Comparison of ENCODE assay signal across 16 mouse cellular contexts in genomic region chr8:107472403-107473100, GRCm38 (mm10). TPM values are rescaled to one million over a fixed set of nuclear protein-coding genes. Genes with fewer than 3 reads are reported as not detected.
A peak's percentile ranks its signal among the peaks of the same experiment; 100 is the strongest.
DNase-seq lines count a peak whose midpoint lies in the region; ATAC-seq lines count a peak whose summit lies in the region.
"Had no signal": no experiment of that assay in that cellular context is flagged by ENCODE, and none has a peak within 500 bp of the region (broad histone marks: within the 10 kb centered on the region; RNA-seq: fewer than 3 reads in every experiment).

No protein-coding gene starts in this region.

- H3K4me3 ChIP-seq in hindbrain, embryonic 12.5 days, result no peak overlapping the region
- no peak overlapping the region for H3K4me3 ChIP-seq in hindbrain, embryonic 14.5 days (replicated peaks; ENCODE audit: low read length)
- H3K4me3 ChIP-seq in limb, embryonic 12.5 days (replicated peaks), result no peak overlapping the region
- H3K4me3 ChIP-seq: gastrocnemius, adult 2 months; midbrain, embryonic 13.5 days; neural tube, embryonic 15.5 days had no signal

- H3K4me2 ChIP-seq in hindbrain, embryonic 12.5 days (replicated peaks), result no peak overlapping the region
- H3K4me2 ChIP-seq in hindbrain, embryonic 14.5 days (replicated peaks), result no peak overlapping the region
- no peak overlapping the region for H3K4me2 ChIP-seq in limb, embryonic 12.5 days
- H3K4me2 ChIP-seq: midbrain, embryonic 13.5 days; neural tube, embryonic 15.5 days had no signal

- DNase-seq in hindbrain, embryonic 14.5 days (ENCODE audit: low spot score), result no peak
- peak; percentile 9 for DNase-seq in thymus, postnatal 0 days (ENCODE audit: low spot score)
- DNase-seq in thymus, postnatal 10 days (ENCODE audit: low spot score in 2 of 2), result no peak
- no peak for DNase-seq in c-Kit-positive CD71-positive TER-119-positive erythroid progenitor cells, embryonic 14.5 days (ENCODE audit: low spot score)
- no peak for DNase-seq in right cerebral cortex, adult 2 months (ENCODE audit: low spot score in 2 of 2)
- no peak for DNase-seq in gastrocnemius, adult 18-20 months (ENCODE audit: low spot score)
- DNase-seq: adrenal gland, postnatal 36 days; cerebellum, adult 8-10 months; gastrocnemius, adult 2 months; kidney, postnatal 10 days; lung, adult 2 months had no signal

- H3K4me1 ChIP-seq in hindbrain, embryonic 12.5 days, result peaks cover 12% of the 10 kb centered on the region
- H3K4me1 ChIP-seq in hindbrain, embryonic 14.5 days (replicated peaks; ENCODE audit: control insufficient read depth, insufficient read depth, low read length), result no peaks in the 10 kb centered on the region
- H3K4me1 ChIP-seq in limb, embryonic 12.5 days (replicated peaks), result peaks cover 61% of the 10 kb centered on the region
- H3K4me1 ChIP-seq: midbrain, embryonic 13.5 days; neural tube, embryonic 15.5 days had no signal

- H3K27me3 ChIP-seq in hindbrain, embryonic 12.5 days, result no peaks in the 10 kb centered on the region
- no peaks in the 10 kb centered on the region for H3K27me3 ChIP-seq in hindbrain, embryonic 14.5 days (ENCODE audit: control insufficient read depth, insufficient read depth, low read length)
- H3K27me3 ChIP-seq in limb, embryonic 12.5 days, result no peaks in the 10 kb centered on the region
- H3K27me3 ChIP-seq: CH12.LX; midbrain, embryonic 13.5 days; neural tube, embryonic 15.5 days had no signal

- 67% methylated on average over 10 of the region's 10 CpGs for WGBS in hindbrain, embryonic 12.5 days
- 77% methylated on average over 10 of the region's 10 CpGs for WGBS in hindbrain, embryonic 14.5 days
- WGBS in limb, embryonic 12.5 days, result 42% methylated on average over 10 of the region's 10 CpGs

- H3K36me3 ChIP-seq in hindbrain, embryonic 12.5 days, result peaks cover 19% of the 10 kb centered on the region
- H3K36me3 ChIP-seq in hindbrain, embryonic 14.5 days (replicated peaks; ENCODE audit: control insufficient read depth, insufficient read depth), result peaks cover 28% of the 10 kb centered on the region
- peaks cover 18% of the 10 kb centered on the region; the same call in 1 of the 2 replicates for H3K36me3 ChIP-seq in limb, embryonic 12.5 days

- peak overlapping the region; percentile 53 for H3K27ac ChIP-seq in hindbrain, embryonic 12.5 days
- H3K27ac ChIP-seq in hindbrain, embryonic 14.5 days, result no peak overlapping the region
- H3K27ac ChIP-seq in limb, embryonic 12.5 days, result peak overlapping the region; percentile 98
- H3K27ac ChIP-seq: gastrocnemius, adult 2 months; midbrain, embryonic 13.5 days; neural tube, embryonic 15.5 days had no signal

- no peak for ATAC-seq in hindbrain, embryonic 12.5 days (ENCODE audit: low FRiP score)
- no peak for ATAC-seq in hindbrain, embryonic 14.5 days (ENCODE audit: low FRiP score)
- peak; percentile 82 for ATAC-seq in limb, embryonic 12.5 days (ENCODE audit: insufficient number of reproducible peaks, insufficient read depth, low FRiP score, low TSS enrichment, low read depth)
- ATAC-seq: midbrain, embryonic 13.5 days had no signal

- H3K9ac ChIP-seq in hindbrain, embryonic 12.5 days, result no peak overlapping the region
- H3K9ac ChIP-seq in hindbrain, embryonic 14.5 days, result no peak overlapping the region
- no peak overlapping the region; the same call in 1 of the 2 replicates for H3K9ac ChIP-seq in limb, embryonic 12.5 days (replicated peaks)
- H3K9ac ChIP-seq: midbrain, embryonic 13.5 days; neural tube, embryonic 15.5 days had no signal

- H3K9me3 ChIP-seq in hindbrain, embryonic 12.5 days (replicated peaks), result no peaks in the 10 kb centered on the region
- no peaks in the 10 kb centered on the region for H3K9me3 ChIP-seq in hindbrain, embryonic 14.5 days (ENCODE audit: control insufficient read depth, low read length)
- no peaks in the 10 kb centered on the region for H3K9me3 ChIP-seq in limb, embryonic 12.5 days
- H3K9me3 ChIP-seq: midbrain, embryonic 13.5 days; neural tube, embryonic 15.5 days had no signal

RNA-seq across cellular contexts. Expression of gene Wwp2, which starts 36.4 kb away (rescaled TPM):
- 109 and 124 TPM in 2 replicates for polyA plus RNA-seq in hindbrain, embryonic 12.5 days (2016; fragmentation: Nextera tagmentation; extraction: Ambion mirVana)
- polyA plus RNA-seq in hindbrain, embryonic 14.5 days (2014; fragmentation: Nextera tagmentation; extraction: Ambion mirVana), result 37.2 and 37.5 TPM in 2 replicates
- polyA plus RNA-seq in thymus, postnatal 0 days (2015; fragmentation: Nextera tagmentation; extraction: Ambion mirVana), result 65.1 and 75.2 TPM in 2 replicates
- polyA plus RNA-seq in limb, embryonic 12.5 days (2016; fragmentation: Nextera tagmentation; extraction: Ambion mirVana), result 277 and 286 TPM in 2 replicates
- total RNA-seq in gastrocnemius, adult 18-20 months (2021), result 10 to 100 TPM; 13.8 to 14.2 TPM

RNA-seq across cellular contexts. Expression of gene Nob1, which starts 47.7 kb away (rescaled TPM):
- polyA plus RNA-seq in hindbrain, embryonic 12.5 days (2016; fragmentation: Nextera tagmentation; extraction: Ambion mirVana), result 78.3 and 78.9 TPM in 2 replicates
- polyA plus RNA-seq in hindbrain, embryonic 14.5 days (2014; fragmentation: Nextera tagmentation; extraction: Ambion mirVana), result 46.4 and 48.7 TPM in 2 replicates
- 59.8 and 73.2 TPM in 2 replicates for polyA plus RNA-seq in thymus, postnatal 0 days (2015; fragmentation: Nextera tagmentation; extraction: Ambion mirVana)
- 102 and 103 TPM in 2 replicates for polyA plus RNA-seq in limb, embryonic 12.5 days (2016; fragmentation: Nextera tagmentation; extraction: Ambion mirVana)
- total RNA-seq in gastrocnemius, adult 18-20 months (2021), result 10 to 100 TPM; 21.4 to 27.5 TPM
